Mouse (Mus musculus): ENCODE results near the gene Fam135a. TPM values are rescaled to one million over a fixed set of nuclear protein-coding genes. Genes with fewer than 3 reads are reported as not detected.

Fam135a gene
- 50.5 and 53.7 TPM in 2 replicates for polyA plus RNA-seq (2016; fragmentation: Nextera tagmentation; extraction: Ambion mirVana)

DNA sequence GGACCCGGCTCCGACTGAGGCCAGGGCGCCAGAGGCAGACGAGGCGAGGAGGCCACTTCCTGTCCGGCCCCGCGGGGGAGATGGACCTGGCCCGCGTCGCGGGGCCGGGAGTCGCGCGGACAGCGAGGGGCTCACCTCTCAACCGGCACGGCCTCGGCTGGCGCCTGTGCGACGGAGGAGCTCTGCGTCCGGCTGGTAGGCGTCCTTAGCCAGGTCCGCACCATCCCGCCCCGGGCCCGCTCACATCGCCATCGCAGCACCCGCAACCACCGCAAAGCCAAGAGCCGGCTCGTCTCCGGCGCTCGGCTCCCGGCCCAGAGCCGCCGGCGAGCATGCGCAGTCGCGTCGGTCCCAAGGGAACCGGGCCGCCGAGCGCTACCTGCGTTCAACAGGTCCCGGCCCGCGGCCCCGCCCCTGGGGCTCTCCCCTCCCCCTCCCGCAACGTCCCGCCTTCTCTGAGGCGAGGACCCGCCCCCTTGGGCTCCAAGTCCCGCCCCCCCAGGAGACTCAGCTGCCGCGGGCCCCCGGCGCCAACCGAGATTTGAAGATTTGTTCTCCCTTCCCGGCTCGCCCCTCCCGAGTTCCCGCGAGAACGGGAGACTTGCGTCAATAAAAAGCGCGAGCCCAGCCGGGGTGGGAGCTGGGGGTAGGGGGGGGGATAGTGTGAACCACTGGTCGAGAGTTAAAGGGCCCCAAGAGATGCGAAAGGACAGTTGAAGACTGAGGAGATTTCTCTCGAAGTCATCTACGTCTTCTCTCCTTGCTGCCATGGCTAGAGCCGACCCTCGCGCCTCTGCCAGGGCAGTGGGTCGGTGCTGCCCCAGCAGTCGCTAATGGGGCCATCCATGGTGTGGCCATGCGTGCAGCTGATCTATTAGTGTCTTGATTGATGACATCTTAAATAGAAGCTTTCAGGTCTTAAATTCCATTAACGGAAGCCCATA, at the start of gene Fam135a:
Gene Fam135a, minus strand, starts transcription at position 416 of the 944 bp plus-strand sequence.
- H3K4me1 ChIP-seq = peaks cover 9% of the 10 kb centered on the region

GRCm38 (mm10) chr1:24143504-24143903, 43.4 kb upstream of the Fam135a start:
- no peak overlapping the region for H3K9ac ChIP-seq
- no peak overlapping the region for H3K4me3 ChIP-seq
- no peaks in the 10 kb centered on the region; the same call in 1 of the 2 replicates for H3K9me3 ChIP-seq
- no peak overlapping the region for H3K27ac ChIP-seq
- no peak overlapping the region for H3K4me2 ChIP-seq (replicated peaks)
- ATAC-seq (ENCODE audit: insufficient number of reproducible peaks, insufficient read depth, low FRiP score, low TSS enrichment) = no peak
- no peaks in the 10 kb centered on the region for H3K4me1 ChIP-seq
- 82% methylated on average over 8 of the region's 8 CpGs for WGBS
- no peaks in the 10 kb centered on the region for H3K27me3 ChIP-seq
- no peaks in the 10 kb centered on the region for H3K36me3 ChIP-seq

More for the DNA sequence above, at the start of gene Fam135a:
- Histone ChIP-seq H3K9me3 (no peaks in the 10 kb centered on the region), H3K4me2 (replicated peaks) (peak within 1 kb of the TSS; percentile 62), H3K27ac (peak within 1 kb of the TSS; percentile 84), H3K9ac (peak within 1 kb of the TSS; percentile 92), H3K27me3 (no peaks in the 10 kb centered on the region), H3K4me3 (peak within 1 kb of the TSS; percentile 94), H3K36me3 (no peaks in the 10 kb centered on the region)
- WGBS = 1% methylated on average over 85 of the region's 88 CpGs
- peak; percentile 86 for ATAC-seq (ENCODE audit: insufficient number of reproducible peaks, insufficient read depth, low FRiP score, low TSS enrichment)

DNA sequence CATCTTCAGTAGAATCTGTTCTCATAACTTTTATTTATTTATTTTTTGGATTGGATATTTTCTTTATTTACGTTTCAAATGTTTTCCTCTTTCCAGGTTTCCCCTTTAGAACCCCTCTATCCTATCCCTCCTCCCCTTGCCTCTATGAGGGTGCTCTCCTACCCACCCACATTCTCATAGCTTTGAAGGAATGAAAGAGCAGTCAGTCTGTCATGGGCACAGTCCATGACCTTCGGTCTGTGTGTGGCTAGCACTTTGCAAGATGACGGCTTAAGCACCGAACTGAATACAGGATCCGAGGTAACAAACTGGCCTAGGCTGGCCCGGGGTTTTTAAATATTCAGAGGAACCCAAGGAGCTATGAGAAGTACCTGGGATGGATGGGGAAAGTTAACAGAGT, 40.4 kb upstream of the Fam135a start:
- no peaks in the 10 kb centered on the region for H3K36me3 ChIP-seq
- no peaks in the 10 kb centered on the region; the same call in 1 of the 2 replicates for H3K9me3 ChIP-seq
- H3K9ac ChIP-seq = no peak overlapping the region
- no peak overlapping the region for H3K4me2 ChIP-seq (replicated peaks)
- ATAC-seq (ENCODE audit: insufficient number of reproducible peaks, insufficient read depth, low FRiP score, low TSS enrichment) = no peak
- no peak overlapping the region for H3K4me3 ChIP-seq
- 79% methylated on average over 6 of the region's 6 CpGs for WGBS
- H3K27me3 ChIP-seq = no peaks in the 10 kb centered on the region
- no peak overlapping the region for H3K27ac ChIP-seq
- H3K4me1 ChIP-seq = no peaks in the 10 kb centered on the region

DNA sequence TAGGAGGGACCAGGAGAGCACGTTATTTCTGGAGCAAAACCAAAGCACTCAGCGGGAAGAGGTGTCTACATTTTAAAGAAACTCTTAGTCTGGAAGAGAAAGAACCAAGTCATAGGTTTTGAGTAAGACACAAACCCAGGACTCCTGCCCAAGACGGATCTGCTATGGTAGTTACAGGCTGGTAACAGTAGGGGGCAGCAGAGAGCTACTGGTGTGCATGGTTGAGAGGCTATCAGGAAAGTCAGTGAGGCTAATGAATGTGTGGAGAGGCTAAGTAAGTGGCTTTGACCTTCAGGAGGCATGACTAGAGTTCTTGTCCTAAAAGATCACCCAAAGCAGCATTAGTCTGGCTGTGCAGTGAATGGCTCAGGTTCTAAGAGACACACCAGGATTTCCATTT, 37.0 kb upstream of the Fam135a start:
- 9% methylated on average over 3 of the region's 3 CpGs for WGBS
- Histone ChIP-seq H3K27ac (no peak overlapping the region), H3K27me3 (no peaks in the 10 kb centered on the region), H3K9me3 (no peaks in the 10 kb centered on the region), H3K36me3 (no peaks in the 10 kb centered on the region), H3K9ac (no peak overlapping the region), H3K4me2 (replicated peaks) (no peak overlapping the region), H3K4me1 (no peaks in the 10 kb centered on the region), H3K4me3 (no peak overlapping the region)
- no peak for ATAC-seq (ENCODE audit: insufficient number of reproducible peaks, insufficient read depth, low FRiP score, low TSS enrichment)

- H3K36me3 ChIP-seq = no peaks in the 10 kb centered on the region
- no peak overlapping the region for H3K4me3 ChIP-seq
- no peak overlapping the region for H3K9ac ChIP-seq
- WGBS = 0% methylated on average over 1 of the region's 1 CpGs
- H3K27ac ChIP-seq = no peak overlapping the region
- H3K9me3 ChIP-seq = no peaks in the 10 kb centered on the region
- no peaks in the 10 kb centered on the region for H3K4me1 ChIP-seq
- no peaks in the 10 kb centered on the region for H3K27me3 ChIP-seq
- no peak for ATAC-seq (ENCODE audit: insufficient number of reproducible peaks, insufficient read depth, low FRiP score, low TSS enrichment)
- no peak overlapping the region for H3K4me2 ChIP-seq (replicated peaks)
Observed at GRCm38 (mm10) chr1:24134792-24135191, 34.7 kb upstream of the Fam135a start.

- no peak overlapping the region for H3K27ac ChIP-seq
- ATAC-seq (ENCODE audit: insufficient number of reproducible peaks, insufficient read depth, low FRiP score, low TSS enrichment) = no peak
- no peaks in the 10 kb centered on the region for H3K36me3 ChIP-seq
- no peaks in the 10 kb centered on the region for H3K9me3 ChIP-seq
- no peak overlapping the region for H3K9ac ChIP-seq
- WGBS = 39% methylated on average over 19 of the region's 19 CpGs
- 0 out of 2 replicates have a peak overlapping the region, but pooled peaks have one; percentile 19 for H3K4me2 ChIP-seq (replicated peaks)
- H3K4me3 ChIP-seq = no peak overlapping the region
- H3K27me3 ChIP-seq = no peaks in the 10 kb centered on the region
- no peaks in the 10 kb centered on the region for H3K4me1 ChIP-seq
Observed at GRCm38 (mm10) chr1:24133853-24134252, 33.7 kb upstream of the Fam135a start.

DNA sequence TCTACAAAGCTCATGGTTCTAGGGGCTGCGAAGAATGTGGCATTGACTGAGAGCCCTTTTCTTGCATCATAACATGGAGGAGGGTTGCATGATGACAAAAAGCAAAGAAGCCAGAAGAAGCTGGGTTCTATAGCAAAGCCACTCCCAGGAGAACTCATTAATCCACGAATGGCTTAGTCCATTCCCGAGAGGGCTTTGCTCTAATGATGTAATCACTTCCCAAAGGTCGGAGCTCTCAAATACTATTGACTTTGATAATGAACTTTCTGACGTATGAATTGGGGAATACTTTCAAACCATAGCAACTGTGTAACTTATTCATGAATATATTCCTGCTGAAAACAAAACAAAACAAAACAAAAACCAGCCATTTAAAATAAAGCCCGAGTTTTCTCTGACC, 27.7 kb upstream of the Fam135a start:
- Histone ChIP-seq H3K36me3 (no peaks in the 10 kb centered on the region), H3K9ac (no peak overlapping the region), H3K27ac (no peak overlapping the region), H3K27me3 (no peaks in the 10 kb centered on the region), H3K9me3 (no peaks in the 10 kb centered on the region), H3K4me2 (replicated peaks) (no peak overlapping the region), H3K4me1 (no peaks in the 10 kb centered on the region), H3K4me3 (no peak overlapping the region)
- 59% methylated on average over 6 of the region's 6 CpGs for WGBS
- no peak for ATAC-seq (ENCODE audit: insufficient number of reproducible peaks, insufficient read depth, low FRiP score, low TSS enrichment)

DNA sequence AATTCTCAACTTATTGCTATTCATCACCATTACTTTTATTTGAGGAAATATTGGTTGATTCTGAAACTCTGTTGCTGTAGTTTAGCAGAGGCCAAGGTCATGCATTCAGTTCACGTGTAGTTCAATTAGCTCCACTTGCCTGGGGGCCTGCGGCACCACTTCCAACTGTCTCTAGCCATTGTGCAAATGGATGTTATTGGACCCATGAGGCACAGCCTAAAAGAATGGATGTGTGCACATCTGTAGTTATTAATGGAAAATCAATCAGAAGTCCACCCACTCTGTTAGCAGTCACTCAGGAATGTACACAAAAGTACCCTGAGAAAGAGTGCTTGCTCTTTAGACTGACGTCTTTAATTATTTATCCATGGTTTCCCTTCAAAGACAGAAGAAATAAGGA, 24.5 kb upstream of the Fam135a start:
- ATAC-seq (ENCODE audit: insufficient number of reproducible peaks, insufficient read depth, low FRiP score, low TSS enrichment) = no peak
- H3K9ac ChIP-seq = no peak overlapping the region
- no peaks in the 10 kb centered on the region for H3K4me1 ChIP-seq
- no peak overlapping the region for H3K27ac ChIP-seq
- H3K4me2 ChIP-seq (replicated peaks) = no peak overlapping the region
- no peaks in the 10 kb centered on the region for H3K9me3 ChIP-seq
- no peaks in the 10 kb centered on the region for H3K36me3 ChIP-seq
- 57% methylated on average over 3 of the region's 3 CpGs for WGBS
- H3K27me3 ChIP-seq = no peaks in the 10 kb centered on the region
- H3K4me3 ChIP-seq = no peak overlapping the region

- H3K9ac ChIP-seq = no peak overlapping the region
- no peak overlapping the region for H3K27ac ChIP-seq
- ATAC-seq (ENCODE audit: insufficient number of reproducible peaks, insufficient read depth, low FRiP score, low TSS enrichment) = no peak
- 86% methylated on average over 1 of the region's 1 CpGs for WGBS
- no peaks in the 10 kb centered on the region for H3K9me3 ChIP-seq
- H3K27me3 ChIP-seq = no peaks in the 10 kb centered on the region
- H3K4me3 ChIP-seq = no peak overlapping the region
- no peaks in the 10 kb centered on the region for H3K4me1 ChIP-seq
- no peak overlapping the region for H3K4me2 ChIP-seq (replicated peaks)
- no peaks in the 10 kb centered on the region for H3K36me3 ChIP-seq
Observed at GRCm38 (mm10) chr1:24122582-24122981, 22.4 kb upstream of the Fam135a start.

DNA sequence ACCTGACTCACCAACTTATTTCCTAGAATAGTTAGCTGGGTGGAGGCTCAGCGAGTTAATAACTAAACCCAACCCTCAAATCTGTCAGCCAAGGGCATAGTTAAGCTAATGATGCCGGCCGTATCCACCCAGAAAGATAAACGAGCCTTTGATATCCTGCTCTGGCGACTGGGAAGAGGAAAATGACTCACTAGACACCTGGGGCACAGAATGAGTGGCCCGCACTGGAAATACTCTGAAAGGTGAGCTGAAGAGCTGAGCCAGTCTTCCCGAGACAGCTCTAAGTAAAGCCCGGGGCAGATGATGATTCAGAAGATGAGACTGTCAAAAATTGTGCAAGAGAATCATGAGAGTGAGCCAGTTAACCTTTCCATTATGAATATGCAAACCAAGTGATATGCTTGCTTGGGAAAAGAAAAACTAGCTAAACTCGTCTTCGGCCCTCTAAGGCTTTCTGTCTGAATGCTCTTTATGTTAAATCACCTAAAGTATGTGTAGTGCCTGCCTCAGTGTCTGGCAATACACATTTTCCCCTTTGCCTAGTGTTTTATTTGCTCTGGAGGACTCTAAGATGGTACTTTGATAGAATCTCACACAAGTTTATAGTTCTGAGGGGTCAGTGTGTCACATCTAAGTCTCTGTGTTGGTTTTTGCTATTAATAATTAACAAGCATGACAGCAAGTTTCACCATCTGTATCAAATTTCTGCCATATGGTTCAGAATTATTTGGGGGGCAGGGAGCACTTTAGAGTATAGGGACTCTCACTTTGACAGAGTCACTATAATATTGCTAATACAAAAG, 8.0 kb upstream of the Fam135a start:
- H3K4me1 ChIP-seq = no peaks in the 10 kb centered on the region
- no peak overlapping the region for H3K27ac ChIP-seq
- H3K36me3 ChIP-seq = no peaks in the 10 kb centered on the region
- H3K9me3 ChIP-seq = no peaks in the 10 kb centered on the region
- 50% methylated on average over 10 of the region's 10 CpGs for WGBS
- no peaks in the 10 kb centered on the region for H3K27me3 ChIP-seq
- no peak overlapping the region for H3K9ac ChIP-seq
- ATAC-seq (ENCODE audit: insufficient number of reproducible peaks, insufficient read depth, low FRiP score, low TSS enrichment) = no peak
- no peak overlapping the region for H3K4me2 ChIP-seq (replicated peaks)
- H3K4me3 ChIP-seq = no peak overlapping the region

GRCm38 (mm10) chr1:24107378-24107777, 7.2 kb upstream of the Fam135a start:
- Histone ChIP-seq H3K4me1 (no peaks in the 10 kb centered on the region), H3K4me2 (replicated peaks) (no peak overlapping the region), H3K36me3 (no peaks in the 10 kb centered on the region), H3K4me3 (no peak overlapping the region), H3K9ac (no peak overlapping the region), H3K9me3 (no peaks in the 10 kb centered on the region), H3K27me3 (no peaks in the 10 kb centered on the region), H3K27ac (no peak overlapping the region)
- no peak for ATAC-seq (ENCODE audit: insufficient number of reproducible peaks, insufficient read depth, low FRiP score, low TSS enrichment)
- 36% methylated on average over 11 of the region's 11 CpGs for WGBS

Data from embryonic facial prominence, embryonic 12.5 days (tissue).